ENCODE assay signal across 8 mouse cellular contexts in genomic region chr11:106202123-106202465, GRCm38 (mm10). TPM values are rescaled to one million over a fixed set of nuclear protein-coding genes. Genes with fewer than 3 reads are reported as not detected.
DNase-seq lines count a peak whose midpoint lies in the region; ATAC-seq lines count a peak whose summit lies in the region.

Strada (minus strand) TSS chr11:106202168.

- peaks cover 70% of the 10 kb centered on the region for H3K36me3 ChIP-seq in heart, embryonic 15.5 days
- H3K36me3 ChIP-seq in embryonic facial prominence, embryonic 12.5 days: peaks cover 70% of the 10 kb centered on the region
- peaks cover 93% of the 10 kb centered on the region for H3K36me3 ChIP-seq in hindbrain, embryonic 14.5 days (replicated peaks; ENCODE audit: control insufficient read depth, insufficient read depth)
- H3K36me3 ChIP-seq in macrophage (ENCODE audit: inconsistent target): peaks cover 37% of the 10 kb centered on the region

- H3K9me3 ChIP-seq in heart, embryonic 15.5 days (replicated peaks): no peaks in the 10 kb centered on the region
- no peaks in the 10 kb centered on the region for H3K9me3 ChIP-seq in embryonic facial prominence, embryonic 12.5 days
- H3K9me3 ChIP-seq in hindbrain, embryonic 14.5 days (ENCODE audit: control insufficient read depth, low read length): no peaks in the 10 kb centered on the region

- WGBS in heart, embryonic 15.5 days: 75% methylated on average over 5 of the region's 5 CpGs
- WGBS in embryonic facial prominence, embryonic 12.5 days: 89% methylated on average over 5 of the region's 5 CpGs
- WGBS in hindbrain, embryonic 14.5 days: 83% methylated on average over 5 of the region's 5 CpGs
- 42% methylated on average over 5 of the region's 5 CpGs for WGBS in macrophage (ENCODE audit: missing documents)

- no peak for DNase-seq in heart, adult 9 months (ENCODE audit: low spot score in 2 of 2)
- DNase-seq in hindbrain, embryonic 14.5 days (ENCODE audit: low spot score): no peak
- no peak for DNase-seq in cerebellum, postnatal 14 days
- DNase-seq in retina, postnatal 1 day: no peak

- H3K4me3 ChIP-seq in heart, embryonic 15.5 days: no peak within 1 kb of the TSS
- no peak within 1 kb of the TSS for H3K4me3 ChIP-seq in embryonic facial prominence, embryonic 12.5 days
- no peak within 1 kb of the TSS for H3K4me3 ChIP-seq in hindbrain, embryonic 14.5 days (replicated peaks; ENCODE audit: low read length)
- no peak within 1 kb of the TSS for H3K4me3 ChIP-seq in macrophage (ENCODE audit: inconsistent target)

- no peak within 1 kb of the TSS for H3K9ac ChIP-seq in heart, embryonic 15.5 days
- H3K9ac ChIP-seq in embryonic facial prominence, embryonic 12.5 days: no peak within 1 kb of the TSS
- H3K9ac ChIP-seq in hindbrain, embryonic 14.5 days: no peak within 1 kb of the TSS

- H3K4me1 ChIP-seq in heart, embryonic 15.5 days (replicated peaks): no peaks in the 10 kb centered on the region
- no peaks in the 10 kb centered on the region for H3K4me1 ChIP-seq in embryonic facial prominence, embryonic 12.5 days
- no peaks in the 10 kb centered on the region for H3K4me1 ChIP-seq in hindbrain, embryonic 14.5 days (replicated peaks; ENCODE audit: control insufficient read depth, insufficient read depth, low read length)

- no peak within 1 kb of the TSS for H3K4me2 ChIP-seq in heart, embryonic 15.5 days
- no peak within 1 kb of the TSS for H3K4me2 ChIP-seq in embryonic facial prominence, embryonic 12.5 days (replicated peaks)
- H3K4me2 ChIP-seq in hindbrain, embryonic 14.5 days (replicated peaks): no peak within 1 kb of the TSS

- no peak within 1 kb of the TSS for H3K27ac ChIP-seq in heart, embryonic 15.5 days
- H3K27ac ChIP-seq in embryonic facial prominence, embryonic 12.5 days: no peak within 1 kb of the TSS
- H3K27ac ChIP-seq in hindbrain, embryonic 14.5 days: no peak within 1 kb of the TSS
- 0 out of 2 replicates have a peak within 1 kb of the TSS, but pooled peaks have one; percentile 7 for H3K27ac ChIP-seq in macrophage

- H3K27me3 ChIP-seq in heart, embryonic 15.5 days: no peaks in the 10 kb centered on the region
- no peaks in the 10 kb centered on the region for H3K27me3 ChIP-seq in embryonic facial prominence, embryonic 12.5 days
- H3K27me3 ChIP-seq in hindbrain, embryonic 14.5 days (ENCODE audit: control insufficient read depth, insufficient read depth, low read length): no peaks in the 10 kb centered on the region

- no peaks in the 10 kb centered on the region for H3K79me2 ChIP-seq in macrophage (ENCODE audit: inconsistent target)

- no peak for ATAC-seq in heart, embryonic 15.5 days (replicated peaks; ENCODE audit: insufficient number of reproducible peaks, insufficient read depth, low FRiP score, low read depth)
- ATAC-seq in CD4-positive, CD25-positive, alpha-beta regulatory T cell, adult 4 months: peak; percentile 70
- ATAC-seq in embryonic facial prominence, embryonic 12.5 days (ENCODE audit: insufficient number of reproducible peaks, insufficient read depth, low FRiP score, low TSS enrichment): no peak
- ATAC-seq in hindbrain, embryonic 14.5 days (ENCODE audit: low FRiP score): no peak

RNA-seq across cellular contexts. Expression of gene Strada, which starts in this region (rescaled TPM):
- polyA plus RNA-seq in heart, embryonic 15.5 days (2015; fragmentation: Nextera tagmentation; extraction: Ambion mirVana): 16.5 and 20.0 TPM in 2 replicates
- 10 to 100 TPM; 34.5 to 40.0 TPM for polyA plus RNA-seq in CD4-positive, CD25-positive, alpha-beta regulatory T cell, adult 4 months (2017; shearing (Covaris generic))
- polyA plus RNA-seq in embryonic facial prominence, embryonic 12.5 days (2016; fragmentation: Nextera tagmentation; extraction: Ambion mirVana): 34.8 and 35.4 TPM in 2 replicates
- 27.4 and 30.1 TPM in 2 replicates for polyA plus RNA-seq in hindbrain, embryonic 14.5 days (2014; fragmentation: Nextera tagmentation; extraction: Ambion mirVana)
- total RNA-seq in macrophage (2018; cell fraction: chromatin; rRNA removed): 10 to 100 TPM in 25 of 26 experiments, 1 to 10 TPM in 1; 8.7 to 65.3 (median 43.8) TPM
- total RNA-seq in macrophage (2018; cell fraction: cytosol; rRNA removed): 10 to 100 TPM; 11.8 to 22.8 (median 17.2) TPM
- total RNA-seq in macrophage (2018; cell fraction: nucleus; rRNA removed): 10 to 100 TPM in 25 of 26 experiments, 1 to 10 TPM in 1; 7.9 to 65.0 (median 30.0) TPM
- polyA plus RNA-seq in macrophage (2018): 14.5 to 19.3 TPM (median 18.7 TPM) in 3 replicates
